Mouse (Mus musculus) kidney, embryonic 14.5 days (tissue): ENCODE results near the gene Hspb2. TPM values are rescaled to one million over a fixed set of nuclear protein-coding genes. Genes with fewer than 3 reads are reported as not detected.

Experiments
- ATAC-seq: fragments of 200-750 bp; cut with Nextera tagmentation; 2 replicates; pipeline ENCODE4 v1.8.0; 2017; ENCODE audit warnings: moderate number of reproducible peaks, mild to moderate bottlenecking, moderate TSS enrichment, moderate library complexity; ENCODE audit not compliant: low FRiP score, low TSS enrichment
- H3K27ac ChIP-seq: fragments of 300-500 bp; sonication (generic); 2 replicates; pipeline ENCODE4 v1.5.1; 2014; ENCODE audit warnings: low read depth, mild to moderate bottlenecking, low read length, moderate library complexity, mixed read lengths
- H3K27me3 ChIP-seq: fragments of 300-500 bp; sonication (generic); 2 replicates; pipeline ENCODE4 v1.6.1; 2014; ENCODE audit warnings: mild to moderate bottlenecking, low read length; ENCODE audit not compliant: control insufficient read depth, insufficient read depth
- H3K36me3 ChIP-seq: fragments of 300-500 bp; sonication (generic); 2 replicates; pipeline ENCODE4 v1.6.1; 2014; ENCODE audit warnings: low read length, mixed read lengths; ENCODE audit not compliant: control insufficient read depth, insufficient read depth
- H3K4me1 ChIP-seq: fragments of 300-500 bp; sonication (generic); 2 replicates; pipeline ENCODE4 v1.6.1; 2014; ENCODE audit warnings: low read length, mixed read lengths; ENCODE audit not compliant: control insufficient read depth, insufficient read depth
- H3K4me2 ChIP-seq: fragments of 300-500 bp; sonication (generic); replicated peaks from 2 replicates; pipeline ENCODE4 v1.6.1; 2014; ENCODE audit warnings: low read depth, mild to moderate bottlenecking, low read length
- H3K4me3 ChIP-seq: fragments of 300-500 bp; sonication (generic); 2 replicates; pipeline ENCODE4 v1.5.1; 2014; ENCODE audit warnings: mild to moderate bottlenecking, low read length
- H3K9ac ChIP-seq: fragments of 300-500 bp; sonication (generic); 2 replicates; pipeline ENCODE4 v1.6.1; 2014; ENCODE audit warnings: low read depth, mild to moderate bottlenecking, low read length, moderate library complexity
- H3K9me3 ChIP-seq: fragments of 300-500 bp; sonication (generic); 2 replicates; pipeline ENCODE4 v1.6.1; 2016; ENCODE audit warnings: low read length; ENCODE audit not compliant: control insufficient read depth
- WGBS: fragments of 180-500 bp; shearing (Covaris S2); extraction: QIAGEN DNeasy Blood & Tissue Kit; methylation state at CpG from one replicate; pipeline ENCODE4 v1.1.7; 2014; 5-methylcytosine and 5-hydroxymethylcytosine counted together
- polyA plus RNA-seq: library from polyadenylated mRNA; unstranded; fragments of >200 nt; fragmentation: Nextera tagmentation; extraction: Ambion mirVana; gene quantifications from 2 replicates; pipeline ENCODE4 v1.2.1, GENCODE M21; 2014

The Hspb2 gene
- polyA plus RNA-seq, 1 experiment from 2014 or later, result 0.72 TPM

DNA sequence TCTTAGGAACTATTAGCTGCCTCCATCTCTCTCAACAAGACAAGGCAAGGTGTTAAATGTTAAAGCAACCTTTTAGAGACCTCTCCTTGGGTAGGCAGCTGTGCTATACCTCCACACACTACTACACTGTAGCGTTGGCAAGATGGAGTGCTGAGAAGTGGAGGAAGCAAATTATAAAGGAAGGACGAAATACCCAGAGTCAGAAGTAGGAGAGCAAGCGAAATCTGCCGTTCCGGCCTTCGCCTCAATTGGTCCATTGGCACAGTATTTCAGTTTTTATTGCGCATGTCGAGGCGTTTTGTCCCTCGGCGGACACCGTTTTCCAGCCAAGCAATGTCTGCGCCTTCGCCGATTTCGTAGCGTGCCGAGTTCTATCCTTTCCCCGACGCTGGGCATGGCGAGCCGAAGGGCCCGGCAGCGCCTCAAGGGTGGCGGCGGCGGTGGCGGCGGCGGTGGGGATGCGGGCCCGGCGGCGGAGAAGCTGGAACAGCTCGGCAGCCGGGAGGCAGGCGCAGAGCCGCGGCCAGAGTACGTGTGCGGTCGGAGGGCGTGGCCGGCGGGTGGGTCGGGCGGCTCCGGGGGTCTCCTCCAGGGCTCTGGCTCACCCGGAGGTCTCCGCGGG is 22.9 kb upstream of the Hspb2 start, which contains the start of the genes Alg9 and 1110032A03Rik:
Gene Alg9, plus strand, starts transcription at position 29 of the 622 bp plus-strand sequence.
Gene 1110032A03Rik, minus strand, starts transcription at position 530 of the 622 bp plus-strand sequence.
- Histone ChIP-seq H3K4me2 (peak within 1 kb of the TSS; percentile 87), H3K9me3 (no peaks in the 10 kb centered on the region), H3K4me1 (0 out of 2 replicates have a peak, but pooled peaks cover 3% of the 10 kb centered on the region), H3K27me3 (no peaks in the 10 kb centered on the region), H3K4me3 (peak within 1 kb of the TSS; percentile 92), H3K9ac (peak within 1 kb of the TSS; percentile 91), H3K36me3 (peaks cover 22% of the 10 kb centered on the region), H3K27ac (peak within 1 kb of the TSS; percentile 83; the same call in 1 of the 2 replicates)
- under 1% methylated on average over 34 of the region's 51 CpGs for WGBS
- peak; percentile 87 for ATAC-seq

DNA sequence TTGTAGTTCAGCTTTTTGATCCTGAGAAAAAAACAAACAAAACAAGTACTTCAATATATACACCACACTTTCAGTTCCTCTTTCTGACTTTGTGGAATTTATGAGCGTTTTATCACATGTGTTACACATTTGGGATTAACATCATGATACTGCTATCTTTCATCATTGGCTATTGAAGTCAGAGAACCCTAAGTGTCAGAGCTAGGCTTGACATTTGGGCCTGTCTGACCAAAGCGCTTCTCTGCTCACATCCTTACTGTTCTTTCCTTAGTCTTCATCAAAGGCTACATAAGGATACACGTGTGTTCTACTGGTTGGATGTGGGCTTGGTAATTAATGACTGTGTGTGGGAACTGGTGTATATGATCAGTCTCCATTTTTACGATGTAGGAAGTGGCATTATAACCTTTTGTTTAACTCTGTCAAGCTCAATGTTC is 21.9 kb upstream of the Hspb2 start:
- Histone ChIP-seq H3K9ac (peak overlapping the region; percentile 91; the same call in 1 of the 2 replicates), H3K4me2 (peak overlapping the region; percentile 87), H3K27ac (no peak overlapping the region), H3K4me3 (peak overlapping the region; percentile 92; the same call in 1 of the 2 replicates), H3K36me3 (peaks cover 12% of the 10 kb centered on the region), H3K9me3 (no peaks in the 10 kb centered on the region), H3K4me1 (0 out of 2 replicates have a peak, but pooled peaks cover 4% of the 10 kb centered on the region), H3K27me3 (no peaks in the 10 kb centered on the region)
- 66% methylated on average over 4 of the region's 4 CpGs for WGBS
- no peak for ATAC-seq

DNA sequence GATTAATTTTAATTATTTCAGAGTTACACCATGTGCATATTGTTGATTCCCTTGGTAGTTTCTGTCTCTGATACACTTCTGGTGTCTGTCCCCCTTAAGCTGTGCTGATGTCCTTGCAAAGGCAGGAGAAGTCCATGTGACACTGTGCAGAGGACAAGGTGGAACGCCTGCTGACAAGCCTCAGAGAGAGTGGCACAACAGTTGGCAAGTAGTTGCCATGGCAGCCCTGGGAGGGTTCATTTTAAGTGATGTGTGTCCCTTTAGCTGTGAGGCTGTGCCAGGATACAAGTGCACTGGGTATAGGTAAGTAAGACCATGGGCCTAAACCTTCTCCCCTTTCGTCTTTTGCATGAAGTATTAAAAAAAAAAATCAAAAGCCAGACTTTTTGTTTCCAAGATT is 17.9 kb upstream of the Hspb2 start:
- Histone ChIP-seq H3K9me3 (no peaks in the 10 kb centered on the region), H3K4me3 (no peak overlapping the region), H3K27ac (no peak overlapping the region), H3K27me3 (no peaks in the 10 kb centered on the region), H3K9ac (no peak overlapping the region), H3K4me2 (no peak overlapping the region), H3K4me1 (0 out of 2 replicates have a peak, but pooled peaks cover 10% of the 10 kb centered on the region), H3K36me3 (peaks cover 8% of the 10 kb centered on the region)
- ATAC-seq, result no peak
- WGBS, result 93% methylated on average over 2 of the region's 2 CpGs

DNA sequence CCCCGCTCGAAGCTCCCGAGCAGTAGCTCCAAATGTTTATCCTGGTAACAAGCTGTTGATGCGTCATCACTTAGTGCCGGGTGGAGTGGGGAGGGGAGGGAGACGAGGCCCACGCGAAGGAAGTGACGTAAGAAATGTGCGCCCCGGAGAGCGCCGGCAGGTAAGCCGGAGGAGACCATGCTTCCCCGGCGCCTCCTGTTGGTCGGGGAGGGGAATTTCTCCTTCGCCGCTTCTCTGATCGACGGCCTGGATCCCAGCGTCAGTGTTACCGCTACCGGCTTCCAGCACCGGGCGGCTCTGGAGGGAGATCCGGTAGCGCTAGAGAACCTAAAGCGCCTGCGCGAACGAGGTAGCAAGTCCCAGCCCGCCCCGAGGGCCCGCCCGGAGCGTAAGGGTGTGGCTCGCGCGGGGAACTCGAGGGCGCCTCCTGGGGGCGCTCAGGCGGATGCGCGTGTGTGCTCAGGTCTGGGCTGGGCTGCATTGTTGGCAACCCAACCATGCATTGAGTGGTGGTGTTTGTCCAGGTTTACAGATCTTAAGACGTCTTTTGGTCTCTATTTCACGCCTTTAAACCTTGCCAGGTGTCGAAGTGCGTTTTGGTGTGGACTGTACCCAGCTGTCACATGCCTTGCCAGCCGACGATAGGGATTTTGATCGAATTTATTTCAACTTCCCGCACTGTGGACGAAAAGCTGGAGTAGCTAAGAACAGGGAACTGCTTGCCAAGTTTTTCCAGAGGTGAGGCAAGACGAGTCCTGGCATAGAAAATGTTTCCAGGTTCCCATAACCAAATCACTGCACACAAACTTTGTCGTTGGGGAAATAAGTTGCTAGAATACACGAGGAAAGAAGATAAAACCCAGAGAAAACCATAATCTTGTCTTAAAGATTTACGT is 16.2 kb upstream of the Hspb2 start, which contains the start of gene Fdxacb1:
Gene Fdxacb1, plus strand, starts transcription at position 130 of the 896 bp plus-strand sequence.
- H3K4me2 ChIP-seq, result peak within 1 kb of the TSS; percentile 88
- H3K9me3 ChIP-seq, result no peaks in the 10 kb centered on the region
- ATAC-seq, result peak; percentile 98
- no peaks in the 10 kb centered on the region for H3K27me3 ChIP-seq
- H3K27ac ChIP-seq, result peak within 1 kb of the TSS; percentile 77
- peak within 1 kb of the TSS; percentile 59 for H3K4me3 ChIP-seq
- H3K4me1 ChIP-seq, result 0 out of 2 replicates have a peak, but pooled peaks cover 7% of the 10 kb centered on the region
- peak within 1 kb of the TSS; percentile 61 for H3K9ac ChIP-seq
- 4% methylated on average over 58 of the region's 59 CpGs for WGBS
- H3K36me3 ChIP-seq, result peaks cover 8% of the 10 kb centered on the region

DNA sequence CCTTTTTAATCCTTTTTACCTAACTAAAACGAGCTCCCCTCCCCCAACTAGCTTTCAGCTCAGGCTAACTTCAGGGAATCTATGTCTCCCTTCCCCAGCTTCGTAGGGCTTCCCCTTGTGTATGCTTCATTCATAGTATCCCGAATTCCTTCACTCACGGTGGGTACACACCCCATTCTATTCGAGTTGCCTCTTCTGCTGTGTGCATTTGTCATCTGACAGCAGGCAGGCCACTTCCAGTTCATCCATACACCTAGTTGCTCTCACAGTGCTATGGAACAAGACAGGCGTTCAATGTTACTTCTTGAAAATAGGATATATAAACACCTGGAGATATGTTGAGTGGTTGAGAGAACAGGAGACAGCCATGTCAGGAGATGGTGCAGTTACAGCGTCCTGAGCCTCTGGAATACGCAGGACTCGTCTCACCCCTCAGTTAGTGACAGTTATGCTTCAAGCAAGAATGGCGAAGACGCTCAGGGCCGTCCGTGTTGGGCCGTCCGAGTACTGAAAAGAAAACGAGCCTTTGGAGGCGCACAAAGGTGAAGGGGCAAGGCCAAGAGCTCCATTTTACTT is 15.5 kb upstream of the Hspb2 start:
- Histone ChIP-seq H3K4me1 (0 out of 2 replicates have a peak, but pooled peaks cover 7% of the 10 kb centered on the region), H3K9me3 (no peaks in the 10 kb centered on the region), H3K9ac (peak overlapping the region; percentile 61), H3K4me3 (peak overlapping the region; percentile 59), H3K27ac (no peak overlapping the region), H3K4me2 (peak overlapping the region; percentile 88), H3K36me3 (peaks cover 8% of the 10 kb centered on the region), H3K27me3 (no peaks in the 10 kb centered on the region)
- peak; percentile 62 for ATAC-seq
- WGBS, result 8% methylated on average over 17 of the region's 17 CpGs

DNA sequence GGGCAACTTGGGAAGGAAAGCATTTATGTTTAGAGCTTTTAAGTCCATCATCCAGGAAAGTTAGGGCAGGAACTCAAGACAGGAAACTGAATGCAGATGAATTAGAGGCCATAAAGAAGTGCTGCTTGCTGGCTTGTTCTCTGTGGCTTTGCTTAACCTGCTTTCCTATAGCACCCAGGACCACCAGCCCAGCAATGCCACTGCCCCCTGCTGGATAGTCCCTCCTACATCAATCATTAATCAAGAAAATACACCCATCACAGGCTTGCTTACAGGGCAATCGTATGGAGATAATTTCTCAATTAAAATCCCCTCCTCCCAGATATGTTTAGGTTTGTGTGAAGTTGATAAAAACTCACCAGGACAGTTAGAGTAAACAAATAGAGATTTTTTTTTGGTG is 11.2 kb upstream of the Hspb2 start:
- no peak overlapping the region for H3K9ac ChIP-seq
- H3K4me1 ChIP-seq, result 0 out of 2 replicates have a peak, but pooled peaks cover 3% of the 10 kb centered on the region
- ATAC-seq, result no peak
- H3K36me3 ChIP-seq, result no peaks in the 10 kb centered on the region
- H3K27ac ChIP-seq, result no peak overlapping the region
- H3K27me3 ChIP-seq, result no peaks in the 10 kb centered on the region
- no peak overlapping the region for H3K4me2 ChIP-seq
- no peak overlapping the region for H3K4me3 ChIP-seq
- H3K9me3 ChIP-seq, result no peaks in the 10 kb centered on the region
- 72% methylated on average over 1 of the region's 1 CpGs for whole genome bisulfite sequencing

DNA sequence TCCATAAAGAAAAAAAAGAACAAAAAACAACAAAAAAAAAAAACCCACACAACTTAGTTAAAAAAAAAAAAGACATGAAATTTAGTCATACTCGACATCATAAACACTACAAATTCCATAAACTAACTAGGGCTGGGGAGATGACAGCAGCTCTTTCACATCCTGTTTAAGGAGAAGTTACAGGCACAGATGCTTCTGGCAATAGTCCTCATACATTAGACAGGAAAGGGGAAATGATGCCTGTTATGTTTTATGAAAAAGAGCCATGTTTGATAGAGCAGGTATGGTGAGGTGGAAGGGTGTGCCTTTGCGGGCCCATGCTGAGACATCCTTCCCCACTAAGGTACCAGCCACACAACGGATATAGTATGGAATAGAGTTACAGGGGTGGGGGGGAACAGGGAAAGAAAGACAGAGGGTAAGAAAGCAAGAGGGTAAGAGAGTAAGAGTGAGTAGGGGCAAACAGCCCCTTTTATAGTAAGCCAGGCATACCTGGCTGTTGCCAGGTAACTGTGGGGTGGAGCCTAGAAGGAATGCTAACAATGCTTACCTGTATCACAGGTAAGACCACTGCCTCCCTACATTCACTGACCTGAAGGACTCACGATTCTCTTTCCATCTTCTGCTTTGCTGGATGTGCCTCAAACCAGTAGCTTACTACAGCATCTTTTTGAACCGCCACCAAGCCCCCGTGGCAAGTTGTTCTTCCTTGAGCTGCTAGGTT is 9.5 kb upstream of the Hspb2 start:
- Histone ChIP-seq H3K4me3 (no peak overlapping the region), H3K27me3 (no peaks in the 10 kb centered on the region), H3K27ac (no peak overlapping the region), H3K9ac (no peak overlapping the region), H3K9me3 (no peaks in the 10 kb centered on the region), H3K36me3 (no peaks in the 10 kb centered on the region), H3K4me1 (no peaks in the 10 kb centered on the region), H3K4me2 (no peak overlapping the region)
- no peak for ATAC-seq
- 63% methylated on average over 6 of the region's 6 CpGs for WGBS

DNA sequence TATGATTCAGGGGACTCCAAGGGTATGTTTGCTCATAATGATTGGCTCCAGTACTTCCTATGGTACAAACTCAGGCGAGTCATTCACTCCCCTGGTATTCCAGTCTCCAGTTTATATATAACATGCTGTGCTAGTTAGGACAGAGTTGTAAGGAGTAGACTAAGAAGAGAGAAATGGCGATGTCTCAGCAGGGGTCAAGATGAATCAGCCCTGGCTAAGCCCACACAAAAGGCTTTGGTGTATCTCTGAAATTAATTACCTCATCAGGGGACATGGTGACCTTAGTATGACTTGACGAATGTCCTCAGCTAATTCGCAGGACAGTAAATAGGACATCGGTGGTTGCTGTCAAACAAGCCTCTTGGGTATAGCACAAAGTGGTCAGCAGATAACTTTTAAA is 4.6 kb upstream of the Hspb2 start:
- no peak overlapping the region for H3K4me3 ChIP-seq
- no peaks in the 10 kb centered on the region for H3K36me3 ChIP-seq
- H3K9ac ChIP-seq, result no peak overlapping the region
- H3K4me1 ChIP-seq, result no peaks in the 10 kb centered on the region
- no peaks in the 10 kb centered on the region for H3K27me3 ChIP-seq
- H3K9me3 ChIP-seq, result no peaks in the 10 kb centered on the region
- no peak overlapping the region for H3K27ac ChIP-seq
- no peak overlapping the region for H3K4me2 ChIP-seq
- ATAC-seq, result no peak
- WGBS, result 61% methylated on average over 5 of the region's 5 CpGs
